Mouse (Mus musculus) MEL (cell line): Measurements from ENCODE around the gene Thbs4. TPM values are rescaled to one million over a fixed set of nuclear protein-coding genes. Genes with fewer than 3 reads are reported as not detected.

Experiments
- DNase-seq: peaks from one replicate; pipeline ENCODE4 v3.0.0; 2011; ENCODE audit warnings: low read depth, low spot score
- H3K27ac ChIP-seq: 2 replicates; pipeline ENCODE4 v1.5.1; 2012; ENCODE audit warnings: low read depth, mild to moderate bottlenecking, control low read depth, low read length, moderate library complexity; ENCODE audit not compliant: control insufficient read depth
- H3K27me3 ChIP-seq, 2 experiments: fragments of 150-350 bp in 1 of 2; sonication (generic) in 1 of 2; 2 replicates each; pipeline ENCODE4 v1.6.1; 2012; ENCODE audit warnings: low read length in 2 of 2, mild to moderate bottlenecking in 2 of 2, improper control_type of control experiment in 1 of 2, moderate library complexity in 1 of 2; ENCODE audit not compliant: insufficient read depth in 2 of 2, control insufficient read depth in 1 of 2
- H3K36me3 ChIP-seq, 2 experiments: 2 replicates each; pipeline ENCODE4 v1.6.1; 2012 to 2014; ENCODE audit warnings: low read length in 2 of 2, improper control_type of control experiment in 1 of 2, inconsistent platforms in 1 of 2, mild to moderate bottlenecking in 1 of 2; ENCODE audit not compliant: insufficient read depth in 2 of 2, control insufficient read depth in 1 of 2
- H3K4me1 ChIP-seq, 2 experiments: fragments of 150-350 bp in 1 of 2; sonication (generic) in 1 of 2; 2 replicates each; pipeline ENCODE4 v1.6.1; 2012; ENCODE audit warnings: low read length in 2 of 2, improper control_type of control experiment in 1 of 2, mild to moderate bottlenecking in 1 of 2; ENCODE audit not compliant: insufficient read depth in 2 of 2, control insufficient read depth in 1 of 2
- H3K4me3 ChIP-seq, 2 experiments: fragments of 150-350 bp in 1 of 2; sonication (generic) in 1 of 2; 2 replicates each; pipeline ENCODE4 v1.5.1; 2012; ENCODE audit warnings: low read depth in 2 of 2, low read length in 2 of 2, mild to moderate bottlenecking in 2 of 2, moderate library complexity in 2 of 2, control low read depth in 1 of 2, improper control_type of control experiment in 1 of 2; ENCODE audit not compliant: control insufficient read depth in 1 of 2, insufficient read depth in 1 of 2
- H3K79me2 ChIP-seq: 2 replicates; pipeline ENCODE4 v1.6.1; 2012; ENCODE audit warnings: mild to moderate bottlenecking, low read length, moderate library complexity; ENCODE audit not compliant: control insufficient read depth, poor library complexity, insufficient read depth
- H3K9ac ChIP-seq: 2 replicates; pipeline ENCODE4 v1.6.1; 2012; ENCODE audit warnings: low read depth, mild to moderate bottlenecking, control low read depth, low read length, moderate library complexity; ENCODE audit not compliant: control insufficient read depth, poor library complexity, severe bottlenecking
- H3K9me3 ChIP-seq: fragments of 150-350 bp; sonication (generic); replicated peaks from 2 replicates; pipeline ENCODE4 v1.6.1; 2012; ENCODE audit warnings: mild to moderate bottlenecking, low read length, improper control_type of control experiment, moderate library complexity; ENCODE audit not compliant: insufficient read depth
- MYC ChIP-seq: IDR thresholded peaks from 2 replicates; pipeline ENCODE4 v1.6.1; 2011; ENCODE audit warnings: low read depth, mild to moderate bottlenecking, low read length, improper control_type of control experiment, moderate library complexity
- polyA plus RNA-seq, 2 experiments: library from polyadenylated mRNA; stranded (reverse) in 1 of 2; unstranded in 1 of 2; fragments of >175 nt in 1 of 2; fragments of >200 nt in 1 of 2; gene quantifications; 2 replicates each; pipeline versions ENCODE4 v1.2.1 to v1.2.4; 2012; ENCODE audit warnings: low replicate concordance in 2 of 2, low read depth in 1 of 2; ENCODE audit not compliant: insufficient read length in 2 of 2, insufficient read depth in 1 of 2, missing spikeins in 1 of 2
- total RNA-seq: library from RNA; depleted of rRNA; stranded (reverse); fragments of 300-350 nt; gene quantifications from 2 replicates; pipeline ENCODE4 v1.2.3, GENCODE M21; 2012; rRNA removed

Gene Thbs4
- total and polyA plus RNA-seq, 3 experiments = not detected

DNA sequence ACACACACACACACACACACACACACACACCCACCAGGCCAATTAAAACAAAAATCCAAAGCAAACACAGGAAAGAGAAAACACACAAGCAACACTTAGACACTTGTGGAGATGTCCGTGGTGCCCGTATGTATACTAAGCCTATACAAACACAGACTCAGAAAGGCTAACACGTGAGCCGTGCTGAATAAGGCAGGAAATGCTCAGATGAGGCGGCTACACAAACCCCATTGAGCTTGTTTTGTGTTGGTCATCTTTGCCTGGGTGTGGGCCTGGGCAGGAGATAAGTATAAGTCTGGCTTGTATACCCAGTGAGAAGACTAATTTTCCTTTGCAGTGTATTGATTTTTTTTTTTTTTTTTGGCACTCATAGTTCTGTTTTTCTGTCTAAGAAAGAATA is 92.6 kb downstream of the Thbs4 start:
- Histone ChIP-seq H3K27ac (no peak overlapping the region), H3K79me2 (no peaks in the 10 kb centered on the region), H3K4me3 (no peak overlapping the region), H3K36me3 (no peaks in the 10 kb centered on the region), H3K9me3 (no peaks in the 10 kb centered on the region), H3K9ac (no peak overlapping the region), H3K27me3 (no peaks in the 10 kb centered on the region), H3K4me1 (no peaks in the 10 kb centered on the region)
- no peak for TF ChIP-seq MYC
- DNase-seq = no peak

Other genes starting within 250 kb of the Thbs4 start
- not detected in 2 replicates for gene Spz1, start 218.6 kb downstream of the Thbs4 start, total RNA-seq
- not detected for gene Spz1, start 218.6 kb downstream of the Thbs4 start, polyA plus RNA-seq
- 3.9 and 4.0 TPM in 2 replicates for gene Serinc5, start 183.7 kb downstream of the Thbs4 start, total RNA-seq
- gene Serinc5, start 183.7 kb downstream of the Thbs4 start, polyA plus RNA-seq = 1 to 10 TPM in 1 of 2 experiments, not detected in 1; 8.8 TPM
- 4.9 and 7.6 TPM in 2 replicates for gene Mtx3, start 49.9 kb upstream of the Thbs4 start, total RNA-seq
- gene Mtx3, start 49.9 kb upstream of the Thbs4 start, polyA plus RNA-seq = 10 to 100 TPM in 1 of 2 experiments, not detected in 1; 10.0 TPM